Mouse (Mus musculus) small intestine, adult 2 months (tissue): Measurements from ENCODE around the gene Pard6b. TPM values are rescaled to one million over a fixed set of nuclear protein-coding genes. Genes with fewer than 3 reads are reported as not detected.

Source experiments
- H3K27ac ChIP-seq: fragments of 200-500 bp; 2 replicates; pipeline ENCODE4 v1.5.1; 2012; ENCODE audit warnings: low read depth, low read length, control low read depth, inconsistent platforms; ENCODE audit not compliant: insufficient read depth
- H3K27me3 ChIP-seq: fragments of 200-500 bp; 2 replicates; pipeline ENCODE4 v1.6.1; 2012; ENCODE audit warnings: mild to moderate bottlenecking, moderate library complexity, low read length, inconsistent platforms; ENCODE audit not compliant: control insufficient read depth, insufficient read depth
- H3K36me3 ChIP-seq: fragments of 200-500 bp; 2 replicates; pipeline ENCODE4 v1.6.1; 2012; ENCODE audit warnings: mild to moderate bottlenecking, low read length, control low read depth, inconsistent platforms; ENCODE audit not compliant: control insufficient read depth, insufficient read depth
- H3K4me1 ChIP-seq: fragments of 200-500 bp; 2 replicates; pipeline ENCODE4 v1.6.1; 2012; ENCODE audit warnings: low read length, inconsistent platforms, mixed read lengths; ENCODE audit not compliant: control insufficient read depth, insufficient read depth, insufficient read length
- H3K4me3 ChIP-seq: fragments of 200-500 bp; 2 replicates; pipeline ENCODE4 v1.5.1; 2012; ENCODE audit warnings: low read depth, mild to moderate bottlenecking, control low read depth, inconsistent platforms, low read length, moderate library complexity
- CTCF ChIP-seq: fragments of 200-500 bp; IDR thresholded peaks from 2 replicates; pipeline ENCODE4 v1.5.1; 2012; ENCODE audit warnings: low read depth, mild to moderate bottlenecking, control low read depth, inconsistent platforms, low read length, moderate library complexity, mixed read lengths; ENCODE audit not compliant: insufficient replicate concordance, insufficient read length; ENCODE audit errors: extremely low read depth
- POLR2A ChIP-seq: fragments of 200-500 bp; IDR thresholded peaks from 2 replicates; pipeline ENCODE4 v1.6.1; 2012; ENCODE audit warnings: low read depth, mild to moderate bottlenecking, control low read depth, inconsistent platforms, low read length, moderate library complexity
- WGBS: fragments of 180-500 bp; shearing (Covaris S2); methylation state at CpG from one replicate; pipeline ENCODE4 v1.1.7; 2018; 5-methylcytosine and 5-hydroxymethylcytosine counted together
- polyA plus RNA-seq: library from polyadenylated mRNA; depleted of rRNA; stranded (reverse); fragments of >200 nt; gene quantifications from 2 replicates; pipeline ENCODE4 v1.2.3, GENCODE M21; 2012

Pard6b gene
- polyA plus RNA-seq, 1 experiment = 55.5 TPM

- no peak for TF ChIP-seq POLR2A
- TF ChIP-seq CTCF = no peak
- no peaks in the 10 kb centered on the region for H3K36me3 ChIP-seq
- no peaks in the 10 kb centered on the region; the same call in 1 of the 2 replicates for H3K4me1 ChIP-seq
- H3K27me3 ChIP-seq = no peaks in the 10 kb centered on the region
- 83% methylated on average over 6 of the region's 6 CpGs for WGBS
- H3K4me3 ChIP-seq = no peak overlapping the region
- H3K27ac ChIP-seq = no peak overlapping the region
Observed at GRCm38 (mm10) chr2:168059200-168059790, 21.5 kb upstream of the Pard6b start.

- Histone ChIP-seq H3K27me3 (no peaks in the 10 kb centered on the region), H3K36me3 (no peaks in the 10 kb centered on the region), H3K4me1 (peaks cover 7% of the 10 kb centered on the region; the same call in 1 of the 2 replicates), H3K27ac (no peak overlapping the region), H3K4me3 (no peak overlapping the region)
- 86% methylated on average over 12 of the region's 12 CpGs for WGBS
- TF ChIP-seq CTCF (no peak), POLR2A (no peak)
Observed at GRCm38 (mm10) chr2:168063712-168064111, 17.1 kb upstream of the Pard6b start.

GRCm38 (mm10) chr2:168065511-168065910, 15.3 kb upstream of the Pard6b start:
- no peak overlapping the region for H3K4me3 ChIP-seq
- TF ChIP-seq CTCF = no peak
- TF ChIP-seq POLR2A = no peak
- H3K36me3 ChIP-seq = no peaks in the 10 kb centered on the region
- 0 out of 2 replicates have a peak overlapping the region, but pooled peaks have one; percentile 8 for H3K27ac ChIP-seq
- peaks cover 7% of the 10 kb centered on the region; the same call in 1 of the 2 replicates for H3K4me1 ChIP-seq
- WGBS = 34% methylated on average over 7 of the region's 7 CpGs
- no peaks in the 10 kb centered on the region for H3K27me3 ChIP-seq

GRCm38 (mm10) chr2:168066783-168067182, 14.0 kb upstream of the Pard6b start:
- Histone ChIP-seq H3K4me3 (no peak overlapping the region), H3K4me1 (peaks cover 7% of the 10 kb centered on the region; the same call in 1 of the 2 replicates), H3K36me3 (no peaks in the 10 kb centered on the region), H3K27ac (no peak overlapping the region), H3K27me3 (no peaks in the 10 kb centered on the region)
- WGBS = 91% methylated on average over 8 of the region's 8 CpGs
- TF ChIP-seq CTCF (no peak), POLR2A (no peak)

- Histone ChIP-seq H3K36me3 (no peaks in the 10 kb centered on the region), H3K27ac (no peak overlapping the region), H3K4me3 (no peak overlapping the region), H3K4me1 (peaks cover 9% of the 10 kb centered on the region; the same call in 1 of the 2 replicates), H3K27me3 (no peaks in the 10 kb centered on the region)
- TF ChIP-seq POLR2A (no peak), CTCF (no peak)
- WGBS = 78% methylated on average over 5 of the region's 5 CpGs
Observed at GRCm38 (mm10) chr2:168070425-168070824, 10.4 kb upstream of the Pard6b start.

GRCm38 (mm10) chr2:168072436-168073131, 8.2 kb upstream of the Pard6b start:
- Histone ChIP-seq H3K4me1 (peaks cover 7% of the 10 kb centered on the region; the same call in 1 of the 2 replicates), H3K27me3 (no peaks in the 10 kb centered on the region), H3K27ac (no peak overlapping the region), H3K4me3 (no peak overlapping the region), H3K36me3 (no peaks in the 10 kb centered on the region)
- WGBS = 45% methylated on average over 12 of the region's 12 CpGs
- no peak for TF ChIP-seq CTCF
- TF ChIP-seq POLR2A = no peak

- no peak overlapping the region for H3K27ac ChIP-seq
- TF ChIP-seq CTCF (no peak), POLR2A (no peak)
- 73% methylated on average over 5 of the region's 5 CpGs for WGBS
- H3K36me3 ChIP-seq = no peaks in the 10 kb centered on the region
- H3K27me3 ChIP-seq = no peaks in the 10 kb centered on the region
- peaks cover 9% of the 10 kb centered on the region; the same call in 1 of the 2 replicates for H3K4me1 ChIP-seq
- H3K4me3 ChIP-seq = no peak overlapping the region
Observed at GRCm38 (mm10) chr2:168073722-168074121, 7.1 kb upstream of the Pard6b start.
